Mouse (Mus musculus) activated CD4-positive, CD25-positive, alpha-beta regulatory T cell, adult 4 months (primary cell): ENCODE data around the gene Unc50. TPM values are rescaled to one million over a fixed set of nuclear protein-coding genes. Genes with fewer than 3 reads are reported as not detected.

Experiments used
- ATAC-seq: one replicate; pipeline ENCODE4 v1.8.0; 2017
- polyA plus RNA-seq, 2 experiments: library from polyadenylated mRNA; unstranded; fragments of 100-300 nt; shearing (Covaris generic); gene quantifications; one replicate each; pipeline ENCODE4 v1.2.1; 2017

Gene Unc50
- polyA plus RNA-seq: 10 to 100 TPM; 50.7 to 63.2 TPM

DNA sequence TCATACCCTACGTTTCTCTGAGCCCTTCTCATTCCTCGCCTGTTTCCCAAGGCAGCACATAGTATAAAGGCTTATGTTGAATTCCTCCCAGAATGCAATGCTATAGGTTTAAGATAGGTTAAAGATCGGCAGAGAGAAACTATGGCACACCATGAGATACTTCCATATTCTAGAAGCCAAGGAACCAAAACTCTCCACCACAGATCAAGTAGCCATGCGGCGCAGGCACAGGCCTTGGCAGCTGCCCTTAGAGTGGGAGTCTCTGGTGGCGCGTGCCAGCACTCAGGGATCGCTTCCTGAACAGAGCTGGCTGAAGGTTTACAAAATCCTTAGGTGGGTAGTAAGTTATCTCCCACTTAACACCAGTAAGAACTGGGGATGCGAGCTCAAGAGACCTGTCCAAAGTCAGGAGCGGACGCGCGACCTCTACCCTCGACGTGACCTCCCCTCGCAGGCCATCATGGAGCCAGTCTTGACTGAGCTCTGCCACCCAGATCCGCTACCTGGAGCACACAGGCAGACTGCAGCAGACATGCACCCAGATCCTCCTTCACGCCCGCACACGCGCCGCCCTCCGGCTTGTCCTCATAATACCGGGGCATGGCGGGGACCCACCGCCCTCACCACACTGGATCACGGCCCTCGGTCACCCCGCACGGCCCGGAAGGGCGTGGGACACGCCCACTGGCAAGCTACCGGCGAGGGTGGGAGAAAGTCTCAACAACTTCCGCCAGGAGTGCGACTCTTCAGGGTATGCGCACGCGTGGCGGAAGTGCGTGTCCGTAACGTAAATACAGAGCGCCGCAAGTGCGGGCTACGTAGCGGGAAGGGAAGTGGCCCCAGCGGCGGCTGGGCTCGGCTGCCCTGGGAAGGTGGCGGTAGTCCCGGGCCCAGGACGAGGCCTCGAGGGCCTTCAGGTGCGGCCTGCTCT lies at the start of gene Unc50, which contains the start of gene Coa5:
Unc50 (plus strand) TSS at position 774 of the 931 bp plus-strand sequence.
Coa5 (minus strand) TSS at position 738 of the 931 bp plus-strand sequence.
- peak; percentile 91 for ATAC-seq

DNA sequence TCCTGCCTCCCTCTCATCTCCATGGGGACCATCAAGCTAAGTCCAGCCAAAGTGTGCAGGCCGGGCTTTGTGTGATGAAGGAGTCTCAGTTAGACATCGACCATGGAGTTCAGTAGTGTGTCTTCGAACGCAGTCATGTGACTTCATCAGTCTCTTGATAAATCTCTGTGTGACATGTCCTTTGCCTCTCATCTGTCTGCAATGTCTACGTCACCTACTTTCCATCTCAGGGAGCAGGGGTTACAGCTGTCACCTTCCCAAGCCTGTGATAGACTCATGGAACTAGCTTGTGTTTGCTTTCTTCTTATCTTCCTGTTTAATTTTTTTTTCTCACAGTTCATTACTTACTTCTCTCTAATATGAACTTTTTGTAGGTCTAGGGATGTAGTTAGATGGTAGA lies 49.0 kb upstream of the Unc50 start:
- no peak for ATAC-seq

DNA sequence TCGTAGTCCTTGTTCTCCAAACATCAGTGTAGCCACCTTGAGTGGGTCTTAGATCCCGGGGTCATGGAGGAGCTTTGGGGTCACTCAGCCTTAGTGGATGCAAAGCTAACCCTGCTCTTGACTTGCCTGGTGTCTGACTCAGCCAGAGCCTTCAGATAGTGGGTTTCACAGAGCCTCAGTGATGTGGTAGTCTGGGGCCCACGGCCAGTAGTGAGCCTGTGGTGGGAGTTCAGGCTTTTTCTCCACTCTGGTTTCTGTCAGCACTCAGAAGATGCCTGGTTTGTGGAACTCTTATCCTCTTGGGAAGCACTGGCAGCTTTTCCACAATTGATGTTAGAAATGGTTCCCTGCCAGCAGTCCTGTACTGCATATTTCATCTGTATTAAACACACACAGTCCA lies 45.6 kb upstream of the Unc50 start:
- no peak for ATAC-seq

DNA sequence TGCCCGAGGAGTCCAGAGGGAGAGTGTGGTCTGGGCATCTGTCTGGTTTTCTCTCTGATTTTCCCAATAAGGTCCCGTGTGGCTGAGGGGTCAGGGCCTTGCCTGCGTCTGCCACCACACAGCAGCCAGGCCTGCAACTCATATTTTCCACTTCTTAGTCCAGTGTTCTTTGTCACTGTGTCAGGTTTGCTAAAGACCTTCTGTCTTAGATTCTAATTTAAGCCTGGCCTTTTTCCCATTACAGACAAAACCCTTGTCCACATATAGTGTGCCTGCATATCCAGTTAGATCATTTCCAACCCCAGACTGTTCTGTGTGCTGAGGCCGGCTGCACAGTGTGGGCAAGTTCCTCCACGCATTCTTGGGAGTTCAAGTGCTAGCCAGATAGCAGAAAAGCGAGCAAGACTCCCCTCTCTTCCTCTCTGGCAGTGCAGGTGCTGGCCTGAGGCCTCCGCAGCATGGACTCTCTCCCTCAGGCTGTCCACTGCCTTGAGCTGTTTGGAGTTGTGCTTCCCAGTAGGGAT lies 43.4 kb upstream of the Unc50 start:
- ATAC-seq: no peak

DNA sequence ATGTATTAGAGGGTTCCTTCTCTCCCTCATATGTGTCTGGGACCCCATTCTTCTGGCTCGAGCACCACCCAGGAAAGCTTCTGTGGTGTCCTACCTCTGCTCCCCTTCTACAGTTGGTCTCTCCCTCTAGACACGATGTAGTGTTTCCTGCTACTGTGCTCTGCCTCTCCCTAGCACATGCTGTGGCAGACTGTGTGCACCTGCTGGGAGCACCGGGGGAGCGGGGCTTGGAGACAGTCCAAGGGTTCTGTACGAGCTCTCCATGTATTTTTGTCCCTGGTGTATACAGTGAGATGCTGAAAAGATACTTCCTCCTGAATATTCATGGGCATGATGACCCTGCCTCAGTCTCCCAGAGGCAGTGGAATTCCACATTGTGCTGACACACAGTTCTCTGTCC lies 36.8 kb upstream of the Unc50 start:
- no peak for ATAC-seq

DNA sequence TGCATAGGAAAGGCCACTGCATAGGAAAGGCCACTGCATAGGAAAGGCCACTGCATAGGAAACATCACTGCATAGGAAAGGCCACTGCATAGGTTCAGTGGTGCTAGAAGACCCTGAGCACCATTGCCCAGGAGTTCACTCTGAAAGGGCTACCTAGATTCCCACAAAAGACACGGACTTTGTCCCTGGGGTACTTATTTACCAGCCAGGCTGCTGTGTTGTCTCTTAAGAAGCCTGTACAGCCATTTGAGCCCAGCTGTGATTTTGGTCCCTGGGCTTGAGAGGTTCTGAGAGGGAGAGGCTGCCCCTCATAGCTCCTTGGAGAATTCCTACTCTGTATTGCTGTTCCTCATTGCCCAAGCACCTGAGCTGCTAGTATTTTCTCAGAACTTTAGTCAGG lies 33.5 kb upstream of the Unc50 start:
- no peak for ATAC-seq

DNA sequence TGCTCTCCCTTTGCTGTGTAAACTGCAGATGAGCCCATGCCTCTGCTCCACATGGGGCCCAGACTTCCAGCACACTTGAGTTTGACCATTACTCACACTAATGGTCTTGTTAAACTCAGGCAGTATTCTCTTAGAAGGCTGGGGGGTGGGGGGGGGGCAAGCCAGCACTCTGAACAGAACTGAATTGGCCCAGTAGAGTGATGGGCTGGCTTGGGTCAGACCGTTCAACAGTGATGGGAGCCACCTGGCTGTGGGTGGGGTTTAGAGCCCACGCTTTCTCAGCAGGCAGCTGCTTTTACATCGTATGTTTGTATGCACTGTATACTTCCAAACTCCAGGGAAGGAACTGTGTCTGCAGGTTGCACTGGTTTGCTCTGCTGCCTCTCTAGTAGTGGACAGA lies 31.0 kb upstream of the Unc50 start:
- ATAC-seq: no peak

DNA sequence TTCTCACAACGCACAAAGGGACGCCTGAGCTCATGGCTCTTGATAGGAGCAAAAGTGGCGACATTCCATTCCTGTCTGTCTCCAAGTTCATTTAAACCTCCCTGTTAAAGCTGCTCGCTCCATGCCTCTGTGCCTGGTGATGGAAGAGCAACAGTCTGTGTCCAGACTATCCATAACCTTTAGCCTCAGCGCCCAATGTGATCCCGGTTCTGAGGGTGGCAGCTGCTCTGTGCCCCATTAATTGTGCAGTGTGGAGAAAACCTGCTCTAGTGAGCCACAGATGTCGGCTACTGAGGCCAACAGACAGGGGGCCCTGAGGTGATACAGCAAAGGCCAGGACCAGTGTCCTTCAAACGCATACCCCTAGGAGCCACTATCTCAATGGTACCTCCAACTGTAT lies 30.2 kb upstream of the Unc50 start:
- no peak for ATAC-seq

DNA sequence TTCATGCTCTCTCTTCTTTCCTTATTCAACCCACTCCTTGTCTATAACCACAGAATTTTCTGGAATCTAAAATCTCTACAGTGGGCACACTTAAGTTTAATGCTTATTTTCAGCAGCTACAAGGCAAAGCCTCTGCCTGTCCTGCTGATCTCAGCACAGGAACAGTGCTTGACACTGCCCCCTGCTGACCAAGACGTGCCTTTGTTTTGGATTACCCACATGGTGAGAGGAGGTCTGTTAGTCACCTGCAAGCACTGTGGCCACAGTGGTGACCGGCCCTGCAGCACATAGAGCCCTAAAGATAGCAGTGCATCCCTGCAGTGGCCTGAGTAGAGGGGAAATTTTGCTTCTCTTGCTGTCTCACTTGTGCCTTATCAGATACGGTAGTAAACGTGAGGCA lies 28.3 kb upstream of the Unc50 start:
- ATAC-seq: peak; percentile 23

DNA sequence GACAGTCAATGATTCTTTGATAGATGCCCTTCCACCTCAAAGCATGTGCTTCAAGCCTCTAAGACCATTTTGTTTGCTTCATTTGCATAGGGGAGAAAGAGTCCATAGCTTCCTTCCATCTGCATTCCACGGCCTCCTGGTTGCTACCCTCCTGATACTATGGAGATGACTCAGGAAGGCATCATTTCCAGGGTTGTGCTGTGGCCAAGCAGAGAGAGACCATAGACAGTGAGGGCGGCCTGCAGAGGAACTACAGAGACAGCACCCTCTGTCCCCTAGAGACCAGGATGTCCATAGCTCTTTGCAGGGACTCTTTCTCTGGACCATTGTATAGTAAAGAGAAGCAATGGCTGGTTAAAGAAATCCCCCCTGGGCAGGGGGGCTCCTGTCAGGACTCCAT lies 24.8 kb upstream of the Unc50 start:
- no peak for ATAC-seq

DNA sequence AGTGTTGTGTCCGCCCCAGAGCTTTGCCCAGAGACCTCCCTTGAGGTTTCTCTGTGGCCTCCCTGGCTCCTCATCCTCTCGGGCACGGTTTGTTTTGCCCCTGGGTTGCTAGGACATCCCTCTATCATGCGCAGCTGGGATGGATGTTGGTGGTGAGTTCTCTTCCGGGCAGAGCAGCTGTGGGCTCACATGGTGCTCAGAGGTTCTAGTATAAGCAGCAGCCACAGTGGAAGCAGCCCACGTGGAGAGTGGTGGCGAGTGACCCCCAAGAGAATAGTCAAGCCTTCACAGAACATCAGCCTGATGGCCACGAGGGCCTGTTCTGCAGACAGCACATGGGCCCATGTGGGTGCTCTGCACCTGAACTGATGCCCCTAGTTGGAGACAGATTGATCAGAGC lies 22.7 kb upstream of the Unc50 start:
- no peak for ATAC-seq

DNA sequence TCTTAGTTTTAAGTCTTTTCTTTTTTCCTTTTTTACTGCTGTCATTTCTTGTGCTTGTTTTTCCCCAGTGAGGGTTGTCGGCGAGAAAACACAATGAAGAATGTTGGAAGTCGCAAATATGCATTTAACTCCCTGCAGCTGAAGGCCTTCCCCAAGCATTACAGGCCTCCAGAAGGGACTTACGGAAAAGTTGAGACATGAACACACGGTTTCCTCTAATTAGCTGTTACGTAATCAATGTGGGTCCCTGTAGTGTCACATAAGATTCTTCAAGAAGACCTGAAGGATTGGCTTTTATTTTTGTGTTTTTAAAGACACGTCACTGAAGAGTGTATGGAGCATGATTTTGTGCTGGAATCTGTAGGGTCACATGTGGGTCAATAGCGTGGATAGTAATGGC lies 21.9 kb upstream of the Unc50 start:
- no peak for ATAC-seq

DNA sequence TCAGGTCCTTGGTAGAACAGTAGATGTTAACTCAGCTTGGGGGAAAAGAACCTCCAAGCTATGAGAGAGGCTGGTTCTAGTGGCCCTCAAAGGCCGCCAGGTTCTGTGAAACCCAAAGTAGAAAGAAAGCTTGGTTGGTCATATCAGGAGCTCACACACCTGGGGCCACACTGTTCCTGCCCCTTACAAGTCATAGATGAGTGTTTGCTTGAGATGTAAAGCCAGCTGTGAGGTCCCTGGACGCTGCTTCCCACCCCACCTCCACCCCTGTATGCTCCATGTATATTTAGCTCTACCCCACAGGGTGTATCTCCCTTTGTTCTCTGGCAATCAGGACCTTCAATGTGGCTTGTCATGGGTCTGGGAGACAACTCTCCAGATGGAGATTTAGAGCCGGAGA lies 21.3 kb upstream of the Unc50 start:
- no peak for ATAC-seq

DNA sequence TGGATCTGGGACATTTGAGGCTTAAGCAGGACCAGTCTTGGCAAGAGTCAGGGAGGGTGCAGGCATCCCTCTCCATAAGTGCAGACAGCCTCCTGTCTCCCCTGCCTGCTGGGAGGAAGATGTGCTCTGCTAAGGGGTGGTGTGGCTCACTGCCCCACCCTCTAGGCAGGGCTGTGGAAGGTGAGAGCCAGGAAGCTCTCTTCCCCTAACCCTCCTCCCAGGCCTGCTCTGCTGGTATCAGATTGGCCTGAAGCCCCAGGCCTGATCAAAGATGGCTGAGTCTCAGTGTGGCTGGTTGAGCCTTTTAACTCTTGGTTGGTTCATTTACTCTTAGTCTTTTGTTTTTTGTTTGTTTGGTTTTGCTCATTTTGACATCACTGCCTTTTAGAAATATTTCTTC lies 20.3 kb upstream of the Unc50 start:
- ATAC-seq: no peak

DNA sequence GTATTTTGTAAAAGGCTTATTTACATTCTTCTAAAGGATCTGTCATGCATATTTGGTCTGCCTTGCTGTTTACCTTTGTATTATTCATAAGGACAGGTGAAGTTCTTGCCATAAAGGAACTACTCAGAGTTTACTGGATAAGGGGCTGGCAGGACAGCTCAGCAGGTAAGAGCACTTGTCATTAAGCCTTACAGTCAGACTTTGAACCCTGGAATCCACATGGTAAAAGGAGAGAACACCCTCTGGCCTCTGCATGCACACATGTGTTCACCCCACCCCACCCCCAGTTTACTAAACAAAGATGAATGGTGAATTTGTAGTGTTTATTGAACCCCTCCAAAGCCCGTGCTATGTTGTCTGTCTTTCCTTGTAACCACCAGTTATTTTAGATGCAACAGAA lies 14.5 kb upstream of the Unc50 start:
- ATAC-seq: no peak

DNA sequence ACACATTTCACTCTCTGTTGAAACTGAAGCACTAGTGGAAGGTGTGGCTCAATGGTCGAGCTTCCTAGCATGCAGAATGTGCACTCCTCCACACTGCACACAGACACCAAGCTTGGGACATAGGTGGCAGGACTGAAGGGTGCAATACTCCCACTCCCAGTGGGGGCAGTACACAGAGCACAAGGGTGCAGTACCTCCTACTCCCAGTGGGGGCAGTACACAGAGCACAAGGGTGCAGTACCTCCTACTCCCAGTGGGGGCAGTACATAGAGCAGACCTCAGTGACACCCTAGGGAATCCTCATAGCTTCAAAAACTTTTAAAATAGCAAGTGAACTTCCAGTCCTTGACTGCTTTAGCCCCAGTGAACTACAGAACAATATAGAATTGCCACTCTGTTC lies 10.5 kb upstream of the Unc50 start:
- peak; percentile 97 for ATAC-seq

DNA sequence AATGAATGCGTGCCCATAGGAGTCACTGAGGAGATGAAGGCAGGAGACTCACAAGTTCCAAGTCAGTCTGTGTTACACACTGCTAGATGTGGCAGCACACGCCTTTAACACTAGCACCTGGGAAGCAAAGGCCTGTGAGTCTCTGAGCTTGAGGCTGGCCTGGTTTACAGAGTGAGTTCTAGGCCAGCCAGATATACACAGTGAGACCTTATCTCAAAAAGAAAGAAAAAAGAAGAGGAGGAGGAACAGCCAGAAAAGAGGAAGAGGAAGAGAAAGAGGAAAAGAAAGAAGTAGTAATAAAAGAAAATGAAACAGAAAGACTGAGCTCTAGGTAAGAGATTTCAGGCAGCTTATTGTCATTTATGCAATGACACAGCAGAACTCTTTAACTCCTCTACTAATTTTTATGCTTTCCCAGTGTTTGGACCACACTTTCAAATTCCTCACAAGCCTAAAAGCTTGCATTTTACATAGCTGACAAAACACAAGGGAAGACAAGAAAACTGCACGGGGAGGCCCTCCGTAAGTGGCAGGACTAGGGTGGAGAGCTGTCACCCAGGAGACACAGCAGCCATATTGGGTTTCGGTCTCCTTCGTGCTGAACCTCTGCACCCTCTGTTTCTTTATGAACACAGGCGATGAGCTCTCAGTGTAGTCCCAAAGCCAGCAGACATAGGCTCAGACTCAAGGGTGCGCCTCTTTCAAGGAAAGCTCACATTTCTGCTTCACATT lies 2.6 kb upstream of the Unc50 start:
- ATAC-seq: no peak

DNA sequence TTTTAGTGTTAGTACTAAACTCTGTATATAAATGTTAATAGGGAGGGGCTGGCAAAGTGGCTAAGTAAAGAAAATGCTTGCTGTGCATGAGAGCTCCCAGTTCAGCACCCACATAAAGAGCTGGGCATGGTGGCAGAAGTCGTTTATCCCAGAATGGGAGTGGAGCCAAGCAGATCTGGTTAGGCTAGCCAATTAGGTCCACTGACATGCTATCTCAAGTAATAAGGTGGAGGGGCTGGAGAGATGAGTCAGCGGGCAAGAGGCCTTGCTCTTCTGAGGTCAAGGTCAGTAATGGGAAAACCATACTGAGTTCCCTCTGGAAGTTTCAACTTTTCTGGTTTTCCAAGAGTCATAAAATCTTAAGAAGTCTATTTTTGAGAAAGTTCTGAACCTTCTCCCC lies 1.0 kb upstream of the Unc50 start:
- ATAC-seq: no peak

DNA sequence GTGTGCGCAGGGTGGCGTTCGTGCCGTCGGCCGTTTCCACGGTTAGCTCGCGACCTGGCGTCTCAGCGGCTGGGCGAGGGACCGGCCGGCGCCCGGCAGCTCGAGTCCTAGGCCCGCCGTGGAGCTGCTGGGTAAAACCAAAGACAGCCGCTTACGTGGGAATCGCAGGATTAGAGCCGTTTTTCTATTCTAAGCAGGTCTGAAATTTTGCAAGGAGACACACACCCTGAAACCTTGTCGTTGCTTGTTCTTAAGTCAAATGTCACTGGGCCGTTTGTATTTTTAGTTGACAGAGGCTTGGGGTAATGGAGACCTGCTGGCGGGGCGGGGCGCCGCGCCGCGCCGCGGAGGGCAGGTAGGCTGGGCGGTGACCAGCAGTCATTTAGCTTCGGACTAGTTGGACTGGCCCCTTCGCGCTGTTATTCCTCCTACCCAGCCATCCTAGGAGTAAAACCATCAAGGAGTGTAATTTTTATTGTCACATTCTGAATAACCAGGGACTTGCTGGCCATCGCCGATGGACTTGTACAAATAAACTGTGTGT lies 430 bp downstream of the Unc50 start:
- ATAC-seq: peak; percentile 10

DNA sequence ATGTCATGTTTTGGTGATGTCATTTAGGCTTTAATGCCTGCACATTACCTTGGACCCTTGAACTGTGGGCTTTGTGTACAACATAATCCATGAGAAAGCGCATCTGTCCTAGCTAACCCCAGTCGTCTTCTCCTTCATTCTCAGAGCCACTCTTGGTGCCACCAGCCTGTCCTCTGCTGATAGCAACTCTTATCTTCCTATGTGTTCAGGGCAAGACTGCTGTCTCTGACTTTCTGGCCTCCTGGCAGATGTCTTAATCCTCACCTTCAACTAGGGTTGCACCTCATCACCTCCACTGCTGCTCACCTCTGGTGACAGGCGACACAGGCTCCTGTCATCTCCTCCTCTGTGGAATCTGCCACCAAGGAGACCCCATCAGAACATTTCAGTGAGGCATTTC lies 6.5 kb downstream of the Unc50 start:
- no peak for ATAC-seq

DNA sequence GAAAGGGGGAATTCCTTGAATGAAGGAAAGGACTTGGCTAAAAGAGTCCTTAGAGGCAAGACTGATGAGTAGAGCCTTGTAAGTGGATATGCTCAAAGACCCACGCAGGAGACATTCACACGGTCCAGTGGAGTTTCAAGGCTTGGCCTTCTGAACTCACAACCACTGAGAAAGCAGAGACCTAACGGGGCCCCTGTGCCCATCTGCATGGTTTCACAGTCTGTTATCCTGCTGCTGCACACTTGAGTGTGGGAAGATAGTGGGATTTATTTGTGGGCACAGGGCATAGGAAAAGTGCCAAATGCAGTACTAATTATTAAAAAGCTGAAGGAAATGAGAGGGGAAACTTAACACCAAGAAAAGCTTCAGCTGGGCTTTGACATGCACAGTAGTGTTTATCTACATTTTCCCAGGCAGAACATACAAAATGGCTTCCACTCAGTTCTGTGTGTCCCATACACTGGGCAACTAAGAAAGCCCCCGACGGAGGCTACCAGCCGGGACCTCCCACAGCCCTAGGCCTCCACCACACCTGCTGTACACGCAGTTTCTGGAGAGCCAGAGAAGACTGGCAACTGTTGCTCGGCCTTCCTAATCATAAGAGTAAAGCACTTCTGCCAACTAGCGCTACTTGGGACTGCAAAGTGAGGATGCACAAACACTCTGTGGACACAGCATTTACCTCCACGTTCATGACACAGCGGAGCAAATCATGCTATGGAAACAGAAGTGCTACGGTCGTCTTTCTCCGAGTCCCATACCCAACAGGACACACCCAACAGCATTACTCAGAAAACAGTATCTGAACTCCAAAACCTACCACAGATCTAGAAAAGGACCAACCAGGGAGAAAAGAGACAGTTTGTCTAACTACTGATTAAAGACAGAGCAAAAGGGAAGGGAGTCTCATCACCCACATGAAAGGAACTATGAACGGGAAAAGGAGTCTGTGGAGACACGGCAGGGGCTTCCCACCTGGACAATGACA lies 13.2 kb downstream of the Unc50 start:
- no peak for ATAC-seq
